Mouse (Mus musculus) heart, postnatal 25 days (tissue): ENCODE data around the gene Tarbp2. TPM values are rescaled to one million over a fixed set of nuclear protein-coding genes. Genes with fewer than 3 reads are reported as not detected.
A peak's percentile ranks its signal among the peaks of the same experiment; 100 is the strongest.

Experiments
- DNase-seq: peaks from one replicate; pipeline ENCODE4 v3.0.0; 2022; ENCODE audit warnings: low spot score
- intact Hi-C: fragments of 180-260 bp; cut with DNase I; formaldehyde crosslinking; loops from one replicate; pipeline ENCODE4 v1.15.1; 2025
- total RNA-seq, 2 experiments: library from RNA; stranded (reverse); gene quantifications; 2 replicates each; pipeline ENCODE4 v1.2.3; 2021

Gene Tarbp2
- total RNA-seq, 2 experiments from 2014 or later, result 46.6 to 47.6 TPM

- intact Hi-C loops, result loop anchor here (2.0 to 5.0 kb wide), 2 partner anchors 49 to 142 kb away; partner anchors contain the start of gene Pcbp2
- no peak for DNase-seq
Observed at GRCm38 (mm10) chr15:102519211-102520141, 1.5 kb downstream of the Tarbp2 start.

DNA sequence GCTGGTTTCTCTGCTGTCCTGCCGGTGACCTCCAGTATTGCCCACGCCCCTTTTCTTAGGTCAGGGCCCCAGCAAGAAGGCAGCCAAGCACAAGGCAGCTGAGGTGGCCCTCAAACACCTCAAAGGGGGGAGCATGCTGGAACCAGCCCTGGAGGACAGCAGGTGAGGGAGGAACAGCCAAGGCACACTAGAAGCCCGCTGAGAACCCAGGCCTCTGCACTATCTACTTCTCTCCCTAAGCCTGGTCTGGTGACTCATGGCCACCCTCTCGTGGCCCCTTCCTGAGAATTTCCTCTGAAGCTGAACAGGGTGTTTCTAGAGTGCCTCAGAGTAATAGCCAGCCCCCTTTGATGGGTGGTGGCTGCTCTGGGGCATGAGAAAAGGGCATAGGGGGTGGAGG is 2.4 kb downstream of the Tarbp2 start:
- no peak for DNase-seq
- intact Hi-C loops, result loop anchor here (5.0 kb wide), 1 partner anchor 143 kb away; no protein-coding TSS in a partner anchor

- DNase-seq, result no peak
- intact Hi-C loops, result loop anchor here (5.0 kb wide), 1 partner anchor 144 kb away; no protein-coding TSS in a partner anchor
Observed at GRCm38 (mm10) chr15:102521480-102521879, 3.5 kb downstream of the Tarbp2 start.

- no peak for DNase-seq
- intact Hi-C loops, result loop anchor here (5.0 kb wide), 1 partner anchor 148 kb away; no protein-coding TSS in a partner anchor
Observed at GRCm38 (mm10) chr15:102524892-102525485, 7.0 kb downstream of the Tarbp2 start, which contains the start of gene Npff. TSS of gene Npff (minus strand) at chr15:102524942.

- intact Hi-C loops, result no loop called here
- DNase-seq, result no peak
Observed at GRCm38 (mm10) chr15:102526111-102527002, 8.4 kb downstream of the Tarbp2 start.

- no peak for DNase-seq
- intact Hi-C loops, result no loop called here
Observed at GRCm38 (mm10) chr15:102527936-102528335, 9.9 kb downstream of the Tarbp2 start.

- intact Hi-C loops, result no loop called here
Observed at GRCm38 (mm10) chr15:102528396-102528795, 10.4 kb downstream of the Tarbp2 start.

DNA sequence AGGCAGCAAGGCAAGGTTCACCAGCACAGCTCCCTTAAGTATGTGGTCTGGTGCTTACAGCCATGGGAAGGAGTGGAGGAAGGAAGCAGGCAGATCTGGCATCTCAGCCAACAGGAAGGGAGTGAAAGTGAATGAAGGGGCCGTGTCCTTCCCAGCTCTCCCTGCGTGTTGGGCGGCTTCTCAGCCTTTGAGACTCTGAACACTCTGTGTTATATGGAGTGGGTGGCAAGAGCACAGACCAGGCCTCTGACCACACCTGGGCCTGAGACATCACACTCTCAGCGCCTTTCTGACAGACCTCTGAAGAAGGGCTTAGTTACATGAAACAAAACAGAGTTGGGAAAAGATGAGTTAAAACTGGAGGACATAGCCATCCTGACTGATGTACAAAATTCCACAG is 12.6 kb downstream of the Tarbp2 start:
- intact Hi-C loops, result no loop called here
- no peak for DNase-seq

More at GRCm38 (mm10) chr15:102528396-102528795, 10.4 kb downstream of the Tarbp2 start:
- DNase-seq, result no peak

- no peak for DNase-seq
- intact Hi-C loops, result no loop called here
Observed at GRCm38 (mm10) chr15:102531586-102531985, 13.6 kb downstream of the Tarbp2 start.

GRCm38 (mm10) chr15:102532106-102532900 is 14.3 kb downstream of the Tarbp2 start:
- DNase-seq, result no peak

GRCm38 (mm10) chr15:102533926-102534325 is 15.9 kb downstream of the Tarbp2 start:
- intact Hi-C loops, result no loop called here
- no peak for DNase-seq

More at GRCm38 (mm10) chr15:102532106-102532900, 14.3 kb downstream of the Tarbp2 start:
- intact Hi-C loops, result no loop called here

- intact Hi-C loops, result no loop called here
- no peak for DNase-seq
Observed at GRCm38 (mm10) chr15:102544801-102545200, 26.8 kb downstream of the Tarbp2 start.

DNA sequence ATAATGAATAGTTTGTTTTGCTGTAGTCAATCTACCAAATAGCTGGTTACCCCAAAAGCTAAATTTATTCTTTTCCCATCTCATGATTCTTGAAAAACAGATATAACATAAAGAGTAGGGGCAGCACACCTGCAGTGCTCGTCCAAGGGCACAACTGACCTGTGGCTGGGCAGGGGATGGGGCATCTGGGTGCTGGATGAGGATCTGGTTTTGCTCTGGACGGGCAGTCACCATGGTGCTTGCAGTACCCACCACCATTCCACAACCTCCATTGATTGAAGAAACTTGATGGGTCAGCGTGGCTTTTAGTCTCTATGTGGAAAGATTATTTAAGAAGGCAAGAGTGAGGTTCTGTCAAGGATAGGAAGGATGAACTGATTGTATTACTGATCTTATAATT is 28.3 kb downstream of the Tarbp2 start:
- no peak for DNase-seq
- intact Hi-C loops, result no loop called here

GRCm38 (mm10) chr15:102546677-102547427 is 28.9 kb downstream of the Tarbp2 start:
- intact Hi-C loops, result no loop called here
- DNase-seq, result peak; percentile 31

GRCm38 (mm10) chr15:102547478-102547877 is 29.5 kb downstream of the Tarbp2 start:
- intact Hi-C loops, result no loop called here
- no peak for DNase-seq

DNA sequence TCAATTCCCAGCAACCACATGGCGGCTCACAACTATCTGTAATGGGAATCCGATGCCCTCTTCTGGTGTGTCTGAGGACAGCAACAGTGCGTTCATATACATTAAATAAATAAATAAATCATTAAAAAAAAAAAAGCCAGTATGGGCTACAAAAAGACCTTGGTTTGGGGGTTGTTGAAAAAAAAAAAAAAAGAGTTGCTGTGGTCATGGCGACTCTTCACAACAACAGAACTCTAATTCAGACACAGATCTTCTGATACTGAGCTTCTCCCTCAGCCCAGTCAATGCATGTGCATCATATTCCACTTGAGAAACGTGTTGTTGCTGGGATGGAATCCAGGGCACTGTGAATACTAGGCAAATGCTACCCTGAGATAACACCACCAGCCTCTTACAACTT is 34.6 kb downstream of the Tarbp2 start:
- no peak for DNase-seq
- intact Hi-C loops, result no loop called here

DNA sequence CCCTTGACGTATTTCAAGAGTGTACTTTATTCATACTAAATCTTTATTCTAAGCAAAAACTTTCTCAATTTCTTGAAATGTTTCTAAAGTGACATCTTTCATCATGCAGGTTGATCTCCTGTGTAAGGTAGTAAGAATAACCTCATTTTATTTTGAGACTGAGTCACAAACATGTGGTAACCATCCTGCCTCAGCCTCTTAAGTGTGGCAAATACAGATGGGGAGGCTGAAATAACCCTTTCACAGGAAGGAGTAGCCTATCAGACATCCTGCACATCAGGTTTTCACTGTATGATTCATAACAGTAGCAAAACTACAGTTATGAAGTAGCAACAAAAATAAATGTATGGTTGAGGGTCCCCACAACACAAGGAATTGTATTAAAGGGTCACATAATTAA is 37.6 kb downstream of the Tarbp2 start:
- intact Hi-C loops, result loop anchor here (5.0 kb wide), 1 partner anchor 112 kb away; no protein-coding TSS in a partner anchor
- DNase-seq, result no peak

GRCm38 (mm10) chr15:102557580-102557979 is 39.6 kb downstream of the Tarbp2 start:
- intact Hi-C loops, result loop anchor here (5.0 kb wide), 1 partner anchor 110 kb away; no protein-coding TSS in a partner anchor
- DNase-seq, result no peak
